Mouse (Mus musculus): ENCODE data around the gene Creb3l4.

Creb3l4 gene

GRCm38 (mm10) chr3:90190859-90191510 is 52.3 kb downstream of the Creb3l4 start:
- no peak for DNase-seq (ENCODE audit: low read depth)
